Mouse (Mus musculus): ENCODE results near the gene Tmod3. TPM values are rescaled to one million over a fixed set of nuclear protein-coding genes. Genes with fewer than 3 reads are reported as not detected.

The Tmod3 gene
- polyA plus RNA-seq, 1 experiment: 110 TPM

DNA sequence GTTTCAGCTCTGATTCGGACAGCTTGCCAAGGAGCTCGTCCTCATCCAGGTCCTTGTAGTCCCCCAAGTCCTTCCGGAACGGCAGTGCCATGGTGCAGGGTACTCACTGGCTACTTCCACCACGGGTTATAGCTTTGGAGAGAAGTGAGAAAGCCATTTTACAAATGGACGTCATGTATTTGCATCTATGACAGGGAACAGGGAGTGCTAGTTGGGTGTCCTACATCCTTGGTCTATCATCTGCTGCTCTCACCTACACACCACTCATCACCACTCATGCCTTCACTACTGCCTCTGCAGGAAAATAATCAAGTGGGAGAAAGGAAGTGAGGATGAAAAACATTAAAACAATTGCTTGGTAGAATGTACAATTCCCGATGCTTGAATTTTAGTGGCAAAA lies 27.0 kb downstream of the Tmod3 start:
- TF ChIP-seq CTCF (IDR thresholded peaks at IDR 0.05; ENCODE audit: low read depth, low read length): no peak
- TF ChIP-seq POLR2A (IDR thresholded peaks at IDR 0.05; ENCODE audit: borderline replicate concordance, low read depth, low read length): no peak
- H3K4me3 ChIP-seq (ENCODE audit: insufficient read depth, low read length): no peak overlapping the region
- H3K27ac ChIP-seq (ENCODE audit: insufficient read depth, low read depth, low read length): no peak overlapping the region
- peaks cover 11% of the 10 kb centered on the region for H3K4me1 ChIP-seq (ENCODE audit: control insufficient read depth, insufficient read depth, low read length)

- no peak overlapping the region for H3K4me3 ChIP-seq (ENCODE audit: insufficient read depth, low read length)
- H3K27ac ChIP-seq (ENCODE audit: insufficient read depth, low read depth, low read length): no peak overlapping the region
- no peak for TF ChIP-seq POLR2A (IDR thresholded peaks at IDR 0.05; ENCODE audit: borderline replicate concordance, low read depth, low read length)
- H3K4me1 ChIP-seq (ENCODE audit: control insufficient read depth, insufficient read depth, low read length): peaks cover 8% of the 10 kb centered on the region; the same call in 1 of the 2 replicates
Measured at GRCm38 (mm10) chr9:75529358-75529757, 30.1 kb downstream of the Tmod3 start.

DNA sequence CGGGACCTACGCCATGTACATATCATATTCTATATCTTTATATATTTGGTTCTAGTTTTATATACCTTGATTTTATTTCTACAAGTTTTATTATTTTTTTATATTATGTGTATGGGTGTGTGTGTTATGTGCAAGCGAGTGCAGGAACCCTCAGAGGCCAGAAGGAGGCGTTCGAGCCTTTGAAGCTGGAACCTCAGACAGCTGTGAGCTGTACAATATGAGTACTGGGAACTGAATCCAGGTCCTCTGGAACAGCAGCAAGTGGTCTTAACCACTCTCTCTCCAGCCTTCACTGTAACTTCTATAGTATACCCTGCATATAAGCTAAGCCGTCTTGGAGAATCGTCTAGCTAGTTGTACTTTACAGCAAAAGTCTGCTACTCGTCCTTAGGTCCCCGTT lies 31.4 kb downstream of the Tmod3 start:
- Histone ChIP-seq H3K4me3 (ENCODE audit: insufficient read depth, low read length) (no peak overlapping the region), H3K27ac (ENCODE audit: insufficient read depth, low read depth, low read length) (no peak overlapping the region)
- TF ChIP-seq CTCF (IDR thresholded peaks at IDR 0.05; ENCODE audit: low read depth, low read length) (no peak), POLR2A (IDR thresholded peaks at IDR 0.05; ENCODE audit: borderline replicate concordance, low read depth, low read length) (no peak)

DNA sequence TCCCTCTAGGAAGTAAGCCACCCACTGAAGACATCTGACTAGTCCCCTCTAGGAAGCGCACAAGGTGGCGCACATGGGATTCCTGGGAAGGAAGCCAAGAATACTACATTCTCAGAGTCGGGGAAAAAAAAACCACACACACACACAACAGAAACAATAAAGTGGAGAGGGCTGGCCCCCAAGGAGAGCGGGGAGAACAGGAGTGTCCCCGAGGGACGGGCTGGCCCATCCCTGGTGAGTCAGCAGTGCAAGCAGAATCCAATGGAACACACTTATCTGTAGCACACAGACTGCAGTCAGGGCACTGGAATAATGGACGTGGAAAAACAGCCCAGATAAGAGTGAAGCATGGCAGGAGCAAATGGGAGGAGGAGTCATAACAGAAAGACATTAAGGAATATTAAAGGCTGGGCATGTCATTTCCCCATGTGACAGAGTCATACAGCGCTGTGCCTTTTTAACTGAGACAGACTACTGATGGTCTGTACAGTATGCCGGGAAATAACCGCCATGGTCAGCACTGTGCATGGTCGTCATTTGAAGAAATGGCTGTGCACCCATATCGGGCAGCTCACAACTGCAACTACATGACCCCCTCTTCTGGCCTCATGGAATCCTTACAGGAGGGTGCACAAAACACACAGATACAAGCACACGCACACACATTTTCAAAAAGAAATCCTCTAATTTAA lies 31.9 kb downstream of the Tmod3 start:
- H3K27ac ChIP-seq (ENCODE audit: insufficient read depth, low read depth, low read length): no peak overlapping the region
- TF ChIP-seq CTCF (IDR thresholded peaks at IDR 0.05; ENCODE audit: low read depth, low read length): no peak
- no peak for TF ChIP-seq POLR2A (IDR thresholded peaks at IDR 0.05; ENCODE audit: borderline replicate concordance, low read depth, low read length)
- peaks cover 9% of the 10 kb centered on the region; the same call in 1 of the 2 replicates for H3K4me1 ChIP-seq (ENCODE audit: control insufficient read depth, insufficient read depth, low read length)
- no peak overlapping the region for H3K4me3 ChIP-seq (ENCODE audit: insufficient read depth, low read length)

More for the DNA sequence above, 31.4 kb downstream of the Tmod3 start:
- peaks cover 8% of the 10 kb centered on the region; the same call in 1 of the 2 replicates for H3K4me1 ChIP-seq (ENCODE audit: control insufficient read depth, insufficient read depth, low read length)

- TF ChIP-seq POLR2A (IDR thresholded peaks at IDR 0.05; ENCODE audit: borderline replicate concordance, low read depth, low read length): no peak
- TF ChIP-seq CTCF (IDR thresholded peaks at IDR 0.05; ENCODE audit: low read depth, low read length): no peak
- H3K4me3 ChIP-seq (ENCODE audit: insufficient read depth, low read length): no peak overlapping the region
Measured at GRCm38 (mm10) chr9:75523646-75524045, 35.8 kb downstream of the Tmod3 start.

DNA sequence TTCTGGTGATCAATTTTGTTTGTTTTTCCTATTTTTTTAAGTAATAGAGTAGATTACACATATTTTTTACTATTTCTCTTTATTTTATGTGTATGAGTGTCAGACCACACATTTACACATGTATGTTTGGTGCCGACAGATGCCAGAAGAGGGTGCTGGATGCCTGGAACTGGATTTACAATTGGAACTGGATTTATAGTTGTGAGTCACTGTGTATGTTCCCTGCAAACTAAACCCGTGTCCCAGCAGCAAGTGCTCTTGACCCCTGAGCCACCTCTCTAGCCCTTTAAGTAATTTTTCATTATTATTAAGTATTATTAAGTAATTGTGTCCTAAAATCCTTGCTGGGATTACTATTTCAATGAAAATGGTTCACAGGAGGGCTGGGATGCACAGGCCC lies 37.2 kb downstream of the Tmod3 start:
- no peak for TF ChIP-seq POLR2A (IDR thresholded peaks at IDR 0.05; ENCODE audit: borderline replicate concordance, low read depth, low read length)
- TF ChIP-seq CTCF (IDR thresholded peaks at IDR 0.05; ENCODE audit: low read depth, low read length): no peak
- 0 out of 2 replicates have a peak, but pooled peaks cover 2% of the 10 kb centered on the region for H3K4me1 ChIP-seq (ENCODE audit: control insufficient read depth, insufficient read depth, low read length)
- H3K27ac ChIP-seq (ENCODE audit: insufficient read depth, low read depth, low read length): no peak overlapping the region
- no peak overlapping the region for H3K4me3 ChIP-seq (ENCODE audit: insufficient read depth, low read length)

More at GRCm38 (mm10) chr9:75523646-75524045, 35.8 kb downstream of the Tmod3 start:
- H3K27ac ChIP-seq (ENCODE audit: insufficient read depth, low read depth, low read length): no peak overlapping the region
- H3K4me1 ChIP-seq (ENCODE audit: control insufficient read depth, insufficient read depth, low read length): 0 out of 2 replicates have a peak, but pooled peaks cover 2% of the 10 kb centered on the region

DNA sequence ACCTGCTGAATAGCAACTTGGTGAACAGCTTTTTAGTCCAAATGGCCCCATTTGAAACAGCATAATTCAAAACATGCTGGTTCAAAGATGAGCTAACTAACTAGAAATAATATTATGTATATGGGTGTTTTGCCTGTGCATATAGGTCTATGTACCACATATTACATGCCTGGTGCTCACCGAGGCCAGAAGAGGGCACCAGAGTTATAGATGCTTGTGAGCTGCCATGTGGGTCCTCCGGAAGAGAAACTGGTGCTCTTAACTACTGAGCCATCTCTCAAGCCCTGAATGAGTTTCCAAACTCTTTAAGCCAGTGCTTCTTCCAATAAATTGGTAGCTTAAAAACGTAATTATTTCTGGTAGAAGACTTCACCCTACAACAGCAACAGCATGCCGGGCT lies 37.7 kb downstream of the Tmod3 start:
- Histone ChIP-seq H3K27ac (ENCODE audit: insufficient read depth, low read depth, low read length) (no peak overlapping the region), H3K4me1 (ENCODE audit: control insufficient read depth, insufficient read depth, low read length) (0 out of 2 replicates have a peak, but pooled peaks cover 2% of the 10 kb centered on the region), H3K4me3 (ENCODE audit: insufficient read depth, low read length) (no peak overlapping the region)
- TF ChIP-seq POLR2A (IDR thresholded peaks at IDR 0.05; ENCODE audit: borderline replicate concordance, low read depth, low read length) (no peak), CTCF (IDR thresholded peaks at IDR 0.05; ENCODE audit: low read depth, low read length) (no peak)

DNA sequence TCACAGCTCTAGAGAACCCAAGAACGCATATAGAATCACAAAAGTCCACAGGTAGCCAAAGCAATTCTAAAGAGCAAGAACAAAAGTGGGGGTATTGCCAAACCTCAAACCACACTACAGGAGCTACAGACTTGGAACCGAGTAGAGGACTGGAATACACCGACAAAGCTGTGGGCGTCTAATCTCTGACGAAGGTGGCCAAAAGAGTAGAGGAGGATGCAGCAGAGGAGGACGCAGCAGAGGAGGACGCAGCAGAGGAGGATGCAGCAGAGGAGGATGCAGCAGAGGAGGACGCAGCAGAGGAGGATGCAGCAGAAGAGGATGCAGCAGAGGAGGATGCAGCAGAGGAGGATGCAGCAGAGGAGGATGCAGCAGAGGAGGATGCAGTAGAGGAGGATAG lies 38.5 kb downstream of the Tmod3 start:
- TF ChIP-seq POLR2A (IDR thresholded peaks at IDR 0.05; ENCODE audit: borderline replicate concordance, low read depth, low read length) (no peak), CTCF (IDR thresholded peaks at IDR 0.05; ENCODE audit: low read depth, low read length) (no peak)
- 0 out of 2 replicates have a peak, but pooled peaks cover 2% of the 10 kb centered on the region for H3K4me1 ChIP-seq (ENCODE audit: control insufficient read depth, insufficient read depth, low read length)
- H3K27ac ChIP-seq (ENCODE audit: insufficient read depth, low read depth, low read length): no peak overlapping the region
- H3K4me3 ChIP-seq (ENCODE audit: insufficient read depth, low read length): no peak overlapping the region

- TF ChIP-seq CTCF (IDR thresholded peaks at IDR 0.05; ENCODE audit: low read depth, low read length) (no peak), POLR2A (IDR thresholded peaks at IDR 0.05; ENCODE audit: borderline replicate concordance, low read depth, low read length) (no peak)
- Histone ChIP-seq H3K27ac (ENCODE audit: insufficient read depth, low read depth, low read length) (no peak overlapping the region), H3K4me3 (ENCODE audit: insufficient read depth, low read length) (no peak overlapping the region), H3K4me1 (ENCODE audit: control insufficient read depth, insufficient read depth, low read length) (0 out of 2 replicates have a peak, but pooled peaks cover 2% of the 10 kb centered on the region)
Measured at GRCm38 (mm10) chr9:75517751-75518150, 41.7 kb downstream of the Tmod3 start.

GRCm38 (mm10) chr9:75515464-75516113 lies 43.9 kb downstream of the Tmod3 start:
- TF ChIP-seq POLR2A (IDR thresholded peaks at IDR 0.05; ENCODE audit: borderline replicate concordance, low read depth, low read length): no peak
- Histone ChIP-seq H3K4me1 (ENCODE audit: control insufficient read depth, insufficient read depth, low read length) (no peaks in the 10 kb centered on the region), H3K4me3 (ENCODE audit: insufficient read depth, low read length) (no peak overlapping the region), H3K27ac (ENCODE audit: insufficient read depth, low read depth, low read length) (no peak overlapping the region)
